Mouse (Mus musculus) C2C12 (cell line): ENCODE results near the gene Tdrkh. TPM values are rescaled to one million over a fixed set of nuclear protein-coding genes. Genes with fewer than 3 reads are reported as not detected.

Experiments used
- H3K27me3 ChIP-seq: one replicate; pipeline ENCODE4 v1.6.1; 2011; ENCODE audit not compliant: control insufficient read depth, insufficient read depth, insufficient read length
- H3K36me3 ChIP-seq: one replicate; pipeline ENCODE4 v1.6.1; 2011; ENCODE audit not compliant: control insufficient read depth, insufficient read depth
- H3K4me3 ChIP-seq: one replicate; pipeline ENCODE4 v1.5.1; 2011; ENCODE audit warnings: mild to moderate bottlenecking, control low read depth; ENCODE audit not compliant: poor library complexity, insufficient read depth, severe bottlenecking
- H3K79me2 ChIP-seq: one replicate; pipeline ENCODE4 v1.6.1; 2011; ENCODE audit not compliant: control insufficient read depth, insufficient read depth
- H3K79me3 ChIP-seq: one replicate; pipeline ENCODE4 v1.6.1; 2011; ENCODE audit warnings: low read depth, control low read depth
- H3ac ChIP-seq: one replicate; pipeline ENCODE3; 2011; ENCODE audit warnings: low read depth; ENCODE audit not compliant: control insufficient read depth, insufficient read length
- CEBPB ChIP-seq: IDR thresholded peaks from one replicate; pipeline ENCODE4 v1.6.1; 2011; ENCODE audit warnings: low read depth, mild to moderate bottlenecking, control low read depth, moderate library complexity
- CTCF ChIP-seq: IDR thresholded peaks from one replicate; pipeline ENCODE4 v1.5.1; 2011; ENCODE audit not compliant: control insufficient read depth, insufficient read depth, insufficient read length
- FOSL1 ChIP-seq: IDR thresholded peaks from one replicate; pipeline ENCODE4 v1.8.0; 2011; ENCODE audit warnings: mild to moderate bottlenecking, low read length; ENCODE audit not compliant: poor library complexity, insufficient read depth, severe bottlenecking
- MAX ChIP-seq: IDR thresholded peaks from one replicate; pipeline ENCODE4 v1.6.1; 2011; ENCODE audit warnings: mild to moderate bottlenecking, control low read depth
- MYOD1 ChIP-seq: IDR thresholded peaks from one replicate; pipeline ENCODE4 v1.6.1; 2011; ENCODE audit warnings: low read depth; ENCODE audit not compliant: control insufficient read depth, insufficient read length
- MYOG ChIP-seq: IDR thresholded peaks from one replicate; pipeline ENCODE4 v1.6.1; 2011; ENCODE audit not compliant: control insufficient read depth, insufficient read length; ENCODE audit errors: extremely low read depth
- USF1 ChIP-seq: IDR thresholded peaks from one replicate; pipeline ENCODE4 v1.6.1; 2011; ENCODE audit warnings: low read depth, mild to moderate bottlenecking, control low read depth, moderate library complexity
- polyA plus RNA-seq: library from polyadenylated mRNA; unstranded; fragments of >200 nt; fragmentation: generic; extraction: Trizol; gene quantifications from one replicate; pipeline ENCODE4 v1.2.1, GENCODE M21; 2012; ENCODE audit warnings: missing spikeins

Gene Tdrkh
- polyA plus RNA-seq, 1 experiment = 7.5 TPM

- Histone ChIP-seq H3K79me2 (no peaks in the 10 kb centered on the region), H3K79me3 (no peaks in the 10 kb centered on the region), H3K4me3 (no peak overlapping the region), H3K36me3 (no peaks in the 10 kb centered on the region), H3K27me3 (peaks cover 12% of the 10 kb centered on the region), H3ac (no peak overlapping the region)
- TF ChIP-seq MYOG (no peak), CEBPB (no peak), MYOD1 (no peak), MAX (no peak), USF1 (no peak), CTCF (no peak), FOSL1 (no peak)
Observed at GRCm38 (mm10) chr3:94368631-94369030, 44.4 kb upstream of the Tdrkh start.

- no peaks in the 10 kb centered on the region for H3K36me3 ChIP-seq
- no peaks in the 10 kb centered on the region for H3K79me2 ChIP-seq
- no peak overlapping the region for H3K4me3 ChIP-seq
- peaks cover under 1% of the 10 kb centered on the region for H3K27me3 ChIP-seq
- H3ac ChIP-seq = no peak overlapping the region
- no peak for TF ChIP-seq CTCF
- H3K79me3 ChIP-seq = no peaks in the 10 kb centered on the region
Observed at GRCm38 (mm10) chr3:94369709-94370108, 43.4 kb upstream of the Tdrkh start.

- H3K79me2 ChIP-seq = no peaks in the 10 kb centered on the region
- no peaks in the 10 kb centered on the region for H3K27me3 ChIP-seq
- H3ac ChIP-seq = no peak overlapping the region
- no peak for TF ChIP-seq MYOG
- no peak for TF ChIP-seq MYOD1
- TF ChIP-seq USF1 = no peak
- no peak for TF ChIP-seq MAX
- no peak for TF ChIP-seq CEBPB
- TF ChIP-seq CTCF = no peak
- TF ChIP-seq FOSL1 = no peak
- H3K36me3 ChIP-seq = no peaks in the 10 kb centered on the region
- H3K79me3 ChIP-seq = no peaks in the 10 kb centered on the region
- no peak overlapping the region for H3K4me3 ChIP-seq
Observed at GRCm38 (mm10) chr3:94371637-94372036, 41.4 kb upstream of the Tdrkh start.

GRCm38 (mm10) chr3:94372038-94372437 lies 41.0 kb upstream of the Tdrkh start:
- Histone ChIP-seq H3K36me3 (no peaks in the 10 kb centered on the region), H3ac (no peak overlapping the region), H3K79me3 (no peaks in the 10 kb centered on the region), H3K79me2 (no peaks in the 10 kb centered on the region), H3K27me3 (no peaks in the 10 kb centered on the region), H3K4me3 (no peak overlapping the region)
- TF ChIP-seq MYOG (no peak), CEBPB (no peak), MYOD1 (no peak)

- no peak within 1 kb of the TSS for H3ac ChIP-seq
- no peak within 1 kb of the TSS for H3K4me3 ChIP-seq
- H3K27me3 ChIP-seq = no peaks in the 10 kb centered on the region
- no peaks in the 10 kb centered on the region for H3K79me2 ChIP-seq
- no peaks in the 10 kb centered on the region for H3K79me3 ChIP-seq
- no peak for TF ChIP-seq MYOG
- TF ChIP-seq MYOD1 = no peak
- TF ChIP-seq FOSL1 = no peak
- TF ChIP-seq USF1 = no peak
- no peak for TF ChIP-seq MAX
- TF ChIP-seq CTCF = no peak
- no peak for TF ChIP-seq CEBPB
- no peaks in the 10 kb centered on the region for H3K36me3 ChIP-seq
Observed at GRCm38 (mm10) chr3:94372641-94373040, 40.4 kb upstream of the Tdrkh start, which contains the start of gene Rorc. Rorc (plus strand) TSS chr3:94372794.

- Histone ChIP-seq H3K79me3 (no peaks in the 10 kb centered on the region), H3K36me3 (no peaks in the 10 kb centered on the region), H3K79me2 (no peaks in the 10 kb centered on the region), H3ac (no peak overlapping the region), H3K4me3 (no peak overlapping the region), H3K27me3 (no peaks in the 10 kb centered on the region)
- TF ChIP-seq MYOD1 = no peak
- TF ChIP-seq USF1 = no peak
- TF ChIP-seq CEBPB = no peak
- no peak for TF ChIP-seq CTCF
Observed at GRCm38 (mm10) chr3:94373090-94373489, 40.0 kb upstream of the Tdrkh start.
